Mouse (Mus musculus): ENCODE measurements around the gene Yap1. TPM values are rescaled to one million over a fixed set of nuclear protein-coding genes. Genes with fewer than 3 reads are reported as not detected.
"Not testable (repeated sequence)": the region's sequence is repeated elsewhere in the genome, so short reads cannot be mapped to it uniquely, and the experiment has no call there.

Yap1 gene
- polyA plus RNA-seq, 1 experiment: 12.5 TPM

- Histone ChIP-seq H3K27ac (ENCODE audit: insufficient read depth, low read length) (no peak overlapping the region), H3K4me3 (ENCODE audit: insufficient read depth, low read length) (no peak overlapping the region), H3K4me1 (ENCODE audit: control insufficient read depth, insufficient read depth, low read length) (no peaks in the 10 kb centered on the region)
- TF ChIP-seq POLR2A (IDR thresholded peaks at IDR 0.05; ENCODE audit: extremely low read depth, insufficient read depth, low read length) (no peak), CTCF (IDR thresholded peaks at IDR 0.05; ENCODE audit: extremely low read depth, insufficient read depth, low read length) (no peak)
Measured at GRCm38 (mm10) chr9:7903825-7904224, 100.6 kb downstream of the Yap1 start.

GRCm38 (mm10) chr9:7903262-7903661, 101.1 kb downstream of the Yap1 start:
- H3K4me1 ChIP-seq (ENCODE audit: control insufficient read depth, insufficient read depth, low read length): no peaks in the 10 kb centered on the region
- H3K4me3 ChIP-seq (ENCODE audit: insufficient read depth, low read length): no peak overlapping the region
- TF ChIP-seq POLR2A (IDR thresholded peaks at IDR 0.05; ENCODE audit: extremely low read depth, insufficient read depth, low read length) (no peak), CTCF (IDR thresholded peaks at IDR 0.05; ENCODE audit: extremely low read depth, insufficient read depth, low read length) (no peak)
- H3K27ac ChIP-seq (ENCODE audit: insufficient read depth, low read length): no peak overlapping the region

GRCm38 (mm10) chr9:7902311-7902710, 102.1 kb downstream of the Yap1 start:
- no peak overlapping the region for H3K27ac ChIP-seq (ENCODE audit: insufficient read depth, low read length)
- H3K4me1 ChIP-seq (ENCODE audit: control insufficient read depth, insufficient read depth, low read length): no peaks in the 10 kb centered on the region
- TF ChIP-seq CTCF (IDR thresholded peaks at IDR 0.05; ENCODE audit: extremely low read depth, insufficient read depth, low read length): no peak
- TF ChIP-seq POLR2A (IDR thresholded peaks at IDR 0.05; ENCODE audit: extremely low read depth, insufficient read depth, low read length): no peak
- no peak overlapping the region for H3K4me3 ChIP-seq (ENCODE audit: insufficient read depth, low read length)

- no peaks in the 10 kb centered on the region for H3K4me1 ChIP-seq (ENCODE audit: control insufficient read depth, insufficient read depth, low read length)
- TF ChIP-seq CTCF (IDR thresholded peaks at IDR 0.05; ENCODE audit: extremely low read depth, insufficient read depth, low read length) (no peak), POLR2A (IDR thresholded peaks at IDR 0.05; ENCODE audit: extremely low read depth, insufficient read depth, low read length) (no peak)
- no peak overlapping the region for H3K27ac ChIP-seq (ENCODE audit: insufficient read depth, low read length)
- no peak overlapping the region for H3K4me3 ChIP-seq (ENCODE audit: insufficient read depth, low read length)
Measured at GRCm38 (mm10) chr9:7900965-7901364, 103.4 kb downstream of the Yap1 start.

- Histone ChIP-seq H3K4me1 (ENCODE audit: control insufficient read depth, insufficient read depth, low read length) (no peaks in the 10 kb centered on the region), H3K27ac (ENCODE audit: insufficient read depth, low read length) (no peak overlapping the region), H3K4me3 (ENCODE audit: insufficient read depth, low read length) (no peak overlapping the region)
- TF ChIP-seq CTCF (IDR thresholded peaks at IDR 0.05; ENCODE audit: extremely low read depth, insufficient read depth, low read length) (peak; percentile 74), POLR2A (IDR thresholded peaks at IDR 0.05; ENCODE audit: extremely low read depth, insufficient read depth, low read length) (no peak)
Measured at GRCm38 (mm10) chr9:7897502-7897901, 106.9 kb downstream of the Yap1 start.

GRCm38 (mm10) chr9:7891796-7892195, 112.6 kb downstream of the Yap1 start:
- H3K27ac ChIP-seq (ENCODE audit: insufficient read depth, low read length); H3K4me1 ChIP-seq (ENCODE audit: control insufficient read depth, insufficient read depth, low read length); H3K4me3 ChIP-seq (ENCODE audit: insufficient read depth, low read length): not testable (repeated sequence)

- no peaks in the 10 kb centered on the region for H3K4me1 ChIP-seq (ENCODE audit: control insufficient read depth, insufficient read depth, low read length)
- H3K27ac ChIP-seq (ENCODE audit: insufficient read depth, low read length): no peak overlapping the region
- TF ChIP-seq CTCF (IDR thresholded peaks at IDR 0.05; ENCODE audit: extremely low read depth, insufficient read depth, low read length) (no peak), POLR2A (IDR thresholded peaks at IDR 0.05; ENCODE audit: extremely low read depth, insufficient read depth, low read length) (no peak)
- no peak overlapping the region for H3K4me3 ChIP-seq (ENCODE audit: insufficient read depth, low read length)
Measured at GRCm38 (mm10) chr9:7891177-7891576, 113.2 kb downstream of the Yap1 start.

GRCm38 (mm10) chr9:7884346-7884745, 120.0 kb downstream of the Yap1 start:
- Histone ChIP-seq H3K4me1 (ENCODE audit: control insufficient read depth, insufficient read depth, low read length) (no peaks in the 10 kb centered on the region), H3K27ac (ENCODE audit: insufficient read depth, low read length) (no peak overlapping the region), H3K4me3 (ENCODE audit: insufficient read depth, low read length) (no peak overlapping the region)
- TF ChIP-seq CTCF (IDR thresholded peaks at IDR 0.05; ENCODE audit: extremely low read depth, insufficient read depth, low read length) (no peak), POLR2A (IDR thresholded peaks at IDR 0.05; ENCODE audit: extremely low read depth, insufficient read depth, low read length) (no peak)

- Histone ChIP-seq H3K4me3 (ENCODE audit: insufficient read depth, low read length) (no peak overlapping the region), H3K4me1 (ENCODE audit: control insufficient read depth, insufficient read depth, low read length) (no peaks in the 10 kb centered on the region), H3K27ac (ENCODE audit: insufficient read depth, low read length) (no peak overlapping the region)
- no peak for TF ChIP-seq POLR2A (IDR thresholded peaks at IDR 0.05; ENCODE audit: extremely low read depth, insufficient read depth, low read length)
- no peak for TF ChIP-seq CTCF (IDR thresholded peaks at IDR 0.05; ENCODE audit: extremely low read depth, insufficient read depth, low read length)
Measured at GRCm38 (mm10) chr9:7882304-7882865, 122.0 kb downstream of the Yap1 start.

Other genes with a start within 250 kb of the Yap1 start
- 14.9 and 18.1 TPM in 2 replicates for gene Tmem123, start 240.6 kb downstream of the Yap1 start, polyA plus RNA-seq (2012; rRNA removed)
- gene Birc2, start 167.5 kb downstream of the Yap1 start, polyA plus RNA-seq (2012; rRNA removed): 25.7 and 27.4 TPM in 2 replicates
- 1.9 and 2.6 TPM in 2 replicates for gene Birc3, start 131.4 kb downstream of the Yap1 start, polyA plus RNA-seq (2012; rRNA removed)
- gene Cfap300, start 38.2 kb upstream of the Yap1 start, polyA plus RNA-seq (2012; rRNA removed): 6.8 and 7.6 TPM in 2 replicates
- 12.1 and 12.5 TPM in 2 replicates for gene Cep126, start 129.7 kb upstream of the Yap1 start, polyA plus RNA-seq (2012; rRNA removed)

Measured in cortical plate, adult 2 months (tissue).